Mouse (Mus musculus): ENCODE data around the gene Ngfr.

Gene Ngfr

DNA sequence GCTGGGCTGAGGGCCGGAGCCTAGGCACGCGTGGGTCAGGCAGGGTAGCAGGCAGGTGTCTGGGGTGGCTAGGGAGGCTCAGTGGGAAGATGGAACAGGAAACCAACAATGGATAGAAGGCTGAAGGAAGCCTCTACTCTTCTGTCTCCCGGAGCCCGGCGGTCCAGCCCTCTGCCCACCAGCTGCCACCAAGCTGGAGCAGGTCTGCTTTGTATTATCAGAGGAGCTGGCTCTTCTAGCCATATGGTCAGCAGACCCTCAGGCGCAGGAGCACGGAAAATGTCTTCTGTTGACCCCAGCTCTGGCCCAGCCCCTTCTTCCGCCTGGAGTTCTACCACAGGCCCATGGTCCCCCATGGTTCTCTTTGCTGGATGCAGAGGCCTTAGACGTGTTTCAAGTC, 22.2 kb downstream of the Ngfr start:
- DNase-seq (ENCODE audit: low spot score) = no peak

DNA sequence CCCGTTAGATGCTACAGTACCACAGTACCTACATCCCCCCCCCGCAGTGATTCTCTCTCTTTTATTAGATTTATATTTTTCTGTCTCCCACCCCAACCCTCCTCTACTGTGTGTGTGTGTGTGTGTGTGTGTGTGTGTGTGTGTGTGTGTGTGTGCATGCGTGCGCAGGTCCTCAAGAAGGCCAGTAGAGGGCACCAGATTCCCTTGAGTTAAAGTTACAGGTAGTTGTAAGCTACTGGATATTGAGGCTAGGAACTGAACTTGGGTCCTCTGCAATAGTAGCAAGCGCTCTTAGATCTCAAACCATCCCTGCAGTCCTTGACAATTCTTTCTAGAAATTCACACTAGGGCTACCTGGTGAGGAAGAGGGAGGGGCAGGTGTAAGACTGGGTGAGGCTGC, 23.7 kb downstream of the Ngfr start:
- no peak for DNase-seq (ENCODE audit: low spot score)

DNA sequence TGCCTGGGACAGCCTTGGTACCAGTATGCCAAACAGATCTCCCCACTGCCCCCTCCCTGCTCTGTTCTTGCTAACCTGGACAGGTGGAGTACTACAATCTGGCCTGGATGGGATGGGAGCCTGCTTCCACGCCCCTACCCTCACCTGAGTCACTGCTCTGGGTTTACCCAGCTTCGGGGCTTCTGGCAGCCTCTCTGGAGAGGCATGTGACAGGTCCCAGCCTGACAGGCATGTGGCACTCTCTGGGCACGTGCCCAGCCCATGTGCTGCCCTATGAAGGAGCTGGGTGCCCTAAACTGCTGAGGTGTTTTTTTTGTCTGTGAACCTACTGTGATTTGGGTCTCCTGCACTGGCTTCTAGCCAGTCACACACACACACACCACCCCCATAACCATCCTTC, 26.8 kb downstream of the Ngfr start:
- DNase-seq (ENCODE audit: low spot score) = no peak

DNA sequence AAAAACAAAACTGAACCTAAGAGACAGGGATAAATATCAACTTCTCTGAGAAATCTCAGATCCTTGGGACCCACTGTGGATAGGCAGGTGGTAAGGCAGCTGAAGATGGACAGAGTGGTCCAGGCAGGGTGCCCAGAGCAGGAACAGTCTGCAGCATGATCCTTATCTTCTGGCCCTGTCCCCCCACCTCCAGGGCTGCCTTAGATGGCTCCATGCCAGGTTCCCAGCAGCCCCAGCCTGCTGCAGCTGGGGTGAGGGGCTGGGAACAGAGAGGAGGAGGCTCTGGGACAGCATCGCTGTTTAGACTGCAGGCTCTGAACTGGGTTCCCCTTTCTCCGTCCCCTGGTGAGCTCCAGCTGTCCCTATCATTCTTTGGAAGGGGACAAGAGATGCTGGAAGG, 27.8 kb downstream of the Ngfr start:
- DNase-seq (ENCODE audit: low spot score) = no peak

DNA sequence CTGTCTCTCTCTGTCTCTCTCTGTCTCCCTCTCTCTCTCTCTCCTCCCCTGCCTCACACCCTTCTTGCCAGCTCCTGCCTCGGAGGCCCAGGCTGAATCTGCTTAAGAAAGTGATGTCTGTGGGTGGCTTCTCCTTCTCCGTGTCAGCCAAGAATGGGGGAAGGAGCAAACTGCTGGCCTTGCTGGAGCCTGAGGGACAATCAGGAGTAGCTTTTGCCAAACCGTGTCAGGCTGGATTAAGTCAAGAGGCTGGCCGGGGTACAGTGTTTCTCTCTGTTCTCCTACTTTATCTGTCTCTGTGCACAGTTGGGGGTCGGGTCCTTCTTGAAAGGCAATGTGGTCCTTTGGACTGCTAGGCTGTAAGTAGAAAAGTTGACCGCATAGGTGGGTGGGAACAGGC, 29.8 kb downstream of the Ngfr start:
- DNase-seq (ENCODE audit: low spot score) = no peak

DNA sequence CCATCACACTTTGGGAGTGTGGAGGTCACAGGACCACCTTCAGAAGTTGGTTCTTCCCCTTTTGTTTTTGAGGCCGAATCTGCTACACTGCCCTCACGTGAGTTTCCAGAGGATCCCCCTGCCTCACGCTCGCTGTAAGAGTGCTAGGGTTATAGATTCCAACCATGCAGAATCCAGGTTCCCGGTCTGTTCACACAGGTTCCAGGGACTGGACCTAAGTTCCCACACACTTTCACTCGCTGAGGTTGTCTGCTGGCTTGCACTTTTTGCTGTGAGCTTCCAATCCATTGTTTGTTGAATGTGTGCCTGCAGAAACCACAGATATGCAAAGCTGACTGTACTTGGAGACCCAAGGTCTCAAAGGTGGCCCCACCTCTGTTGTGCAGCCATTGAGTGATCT, 30.5 kb downstream of the Ngfr start:
- DNase-seq (ENCODE audit: low spot score) = no peak

DNA sequence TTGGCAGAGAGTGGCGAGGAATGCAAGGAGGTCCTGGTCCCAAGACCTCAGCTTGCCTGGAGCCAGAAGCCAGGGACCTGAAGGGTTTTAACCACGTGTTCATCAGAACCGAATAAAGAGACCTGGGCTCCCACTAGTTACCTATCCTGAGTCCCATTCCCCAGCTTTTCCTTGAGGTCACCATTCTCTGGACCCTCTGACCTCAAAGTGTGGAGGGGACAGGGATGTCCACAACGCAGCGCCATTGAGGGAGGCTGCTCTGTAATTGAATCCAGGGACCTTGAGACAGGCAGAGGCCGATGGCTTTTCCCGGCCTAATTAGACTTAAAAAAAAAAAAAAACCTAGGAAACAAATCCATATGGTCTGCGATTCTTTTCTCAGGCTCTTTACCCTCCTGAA, 32.3 kb downstream of the Ngfr start:
- DNase-seq (ENCODE audit: low spot score) = no peak

DNA sequence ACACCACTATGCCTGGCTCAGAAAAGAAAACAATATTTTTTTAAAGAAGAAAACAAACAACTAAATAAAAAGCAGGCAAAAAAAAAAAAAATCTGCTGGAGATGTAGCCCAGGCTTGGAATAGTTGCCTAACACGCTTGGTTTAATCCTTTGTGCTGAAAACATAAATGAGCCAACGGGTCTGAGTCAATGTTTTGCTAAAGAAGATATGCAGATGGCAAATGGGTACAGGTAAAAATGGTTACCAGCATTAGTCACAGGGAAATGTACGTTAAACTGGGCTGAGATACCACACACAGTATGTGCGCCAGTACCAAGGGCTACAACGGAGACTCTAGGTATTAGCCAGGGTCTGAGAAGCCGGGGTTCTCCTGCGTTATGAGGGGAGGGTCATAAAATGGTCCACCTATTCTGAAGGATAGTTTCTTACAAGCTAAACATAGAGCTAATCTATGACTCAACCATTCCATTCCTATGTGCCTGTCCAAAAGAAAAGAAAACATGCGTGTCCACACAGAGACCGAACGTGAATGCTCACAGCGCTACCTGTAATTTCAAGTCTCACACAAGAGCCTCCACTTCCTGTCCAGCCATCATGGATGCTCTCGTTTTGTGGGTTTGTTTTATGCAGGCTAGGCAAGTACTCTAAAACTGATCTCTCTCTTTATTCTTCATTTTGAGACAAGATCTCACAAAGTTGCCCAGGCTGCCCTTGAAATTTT, 37.1 kb downstream of the Ngfr start:
- no peak for DNase-seq (ENCODE audit: low spot score)

DNA sequence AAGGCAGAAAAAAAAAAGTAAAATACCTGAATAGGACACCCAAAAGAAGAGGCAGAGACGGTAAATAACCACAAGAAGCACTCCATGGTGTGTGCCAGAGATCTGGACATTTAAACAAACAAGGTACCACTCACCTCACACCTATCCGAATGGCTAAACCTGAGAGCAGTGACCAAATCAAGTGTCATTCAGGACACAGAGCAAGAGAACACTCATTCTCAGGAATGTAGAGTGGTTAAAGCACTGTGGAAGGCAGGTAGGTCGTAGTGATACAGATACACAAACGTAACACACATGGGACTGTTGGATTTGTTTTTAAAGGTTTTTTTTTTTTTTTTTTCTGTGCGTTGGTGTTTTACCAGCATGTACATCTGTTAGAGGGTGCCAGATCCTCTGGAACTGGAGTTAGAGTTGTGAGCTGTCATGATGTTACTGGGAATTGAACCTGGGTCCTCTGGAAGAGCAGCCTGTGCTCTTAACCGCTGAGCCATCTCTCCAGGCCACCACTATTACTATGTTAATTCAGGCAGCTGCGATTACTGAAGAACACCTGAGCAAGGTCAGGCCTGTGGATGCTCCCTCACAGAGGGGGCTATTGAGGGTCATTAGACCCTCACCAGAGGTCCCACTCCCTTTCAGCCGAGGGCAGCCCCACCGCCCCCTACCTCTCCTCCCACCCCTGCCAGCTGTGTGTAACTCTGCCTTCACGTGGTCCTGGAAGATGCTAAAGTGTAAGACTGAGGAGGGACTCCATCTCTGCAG, 41.3 kb downstream of the Ngfr start:
- no peak for DNase-seq (ENCODE audit: low spot score)

DNA sequence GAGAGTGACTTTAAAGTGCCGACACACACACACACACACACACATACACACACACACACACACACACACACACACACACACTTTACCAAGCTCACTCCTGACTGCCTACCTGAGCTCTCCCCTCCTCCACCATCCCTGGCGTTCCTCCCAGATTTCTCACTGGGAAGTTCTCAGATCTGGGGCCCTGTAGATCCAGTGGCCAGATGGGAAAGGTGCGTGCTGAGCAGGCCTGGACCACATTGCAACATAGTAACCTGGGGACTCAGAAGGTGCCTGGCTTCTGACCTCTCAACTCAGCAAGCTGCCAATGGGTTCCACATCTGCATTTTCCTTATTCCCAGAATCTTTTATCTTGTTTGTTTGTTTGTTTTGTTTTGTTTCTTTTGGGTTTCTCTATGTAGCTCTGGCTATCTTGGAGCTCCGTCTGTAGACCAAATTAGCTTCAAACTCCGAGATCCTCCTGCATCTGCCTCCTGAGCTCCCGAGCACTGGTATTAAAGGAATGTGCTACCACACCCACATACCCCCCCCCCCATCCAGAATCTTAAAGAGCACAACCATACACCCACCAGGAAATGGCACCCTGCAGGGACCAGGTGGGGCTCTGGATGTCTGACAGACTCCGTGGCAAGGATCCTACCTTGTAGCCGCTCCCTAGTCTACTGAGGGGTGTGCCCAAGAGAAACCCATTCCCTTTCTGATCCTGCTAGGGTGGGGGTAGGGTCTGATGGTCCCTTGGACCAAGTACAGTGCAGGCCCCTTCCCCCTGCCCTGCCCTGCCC, 42.8 kb downstream of the Ngfr start:
- DNase-seq (ENCODE audit: low spot score) = no peak

DNA sequence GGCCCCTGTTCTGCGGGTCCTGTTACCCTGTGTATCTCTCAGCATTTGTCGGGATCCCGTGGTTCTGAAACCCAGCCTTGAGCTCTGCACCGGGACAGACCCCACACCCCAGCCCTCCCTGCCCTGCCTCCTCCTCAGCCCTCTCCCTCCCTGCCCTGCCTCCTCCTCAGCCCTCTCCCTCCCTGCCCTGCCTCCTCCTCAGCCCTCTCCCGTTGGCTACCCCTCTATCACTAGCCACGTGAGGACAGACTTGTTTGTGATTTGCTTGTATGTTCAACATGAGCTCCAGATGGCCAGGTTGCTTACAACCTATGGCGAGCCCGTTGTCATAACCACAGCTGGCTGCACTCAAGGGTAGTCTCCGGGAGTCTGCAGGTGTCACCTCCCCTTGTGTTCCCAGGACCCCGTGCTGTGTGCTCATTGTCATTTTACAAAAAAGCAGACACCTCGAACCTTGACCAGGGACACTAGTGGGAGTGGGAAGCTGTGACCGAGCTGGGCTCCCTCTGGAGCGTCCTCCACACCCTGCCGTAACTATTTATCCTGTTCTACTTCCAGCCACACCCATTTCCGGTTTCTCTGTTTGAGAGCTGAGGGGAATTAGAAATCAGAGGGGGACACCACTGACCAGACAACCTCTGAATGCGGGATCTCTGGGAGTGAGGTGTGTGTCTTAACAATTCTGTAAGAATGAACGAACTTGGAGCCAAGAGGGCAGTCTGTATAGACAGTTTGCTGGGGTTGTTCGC, 46.7 kb downstream of the Ngfr start:
- DNase-seq (ENCODE audit: low spot score) = no peak

DNA sequence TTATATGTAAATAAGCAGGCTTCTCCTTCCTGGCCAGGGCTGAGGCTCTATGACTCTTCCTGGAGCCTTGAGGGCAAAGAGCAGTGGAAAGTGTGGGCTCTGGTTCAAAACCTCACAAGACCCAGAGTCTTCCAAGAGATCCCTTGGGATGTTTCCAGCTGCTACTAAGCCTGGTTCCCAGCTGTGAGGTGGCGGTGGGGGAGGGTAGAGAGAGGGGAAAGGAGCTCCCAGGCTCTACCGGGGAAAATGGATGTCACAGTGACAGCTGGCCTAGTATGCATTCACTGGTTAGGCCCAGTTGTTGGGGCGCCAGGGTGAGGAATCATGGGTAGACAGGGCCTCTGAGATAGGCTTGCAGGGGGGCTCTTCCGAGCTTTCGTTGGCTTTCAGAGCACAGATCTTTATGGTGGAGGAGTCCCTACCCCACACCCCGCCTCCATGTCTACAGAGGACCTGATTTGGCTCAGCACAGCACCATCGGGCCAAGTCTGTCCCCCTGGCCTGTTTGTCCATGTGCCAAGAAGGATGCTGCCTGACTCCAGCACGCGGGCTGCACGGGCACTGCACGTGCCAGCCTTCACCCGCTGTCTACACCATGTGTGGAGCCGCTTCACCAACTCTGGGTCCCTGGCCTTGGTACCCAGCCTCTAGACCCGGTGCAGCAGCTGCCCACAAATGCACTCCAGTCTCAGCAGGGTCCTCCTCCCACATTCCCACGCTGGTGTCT, 49.0 kb downstream of the Ngfr start:
- DNase-seq (ENCODE audit: low spot score) = no peak

DNA sequence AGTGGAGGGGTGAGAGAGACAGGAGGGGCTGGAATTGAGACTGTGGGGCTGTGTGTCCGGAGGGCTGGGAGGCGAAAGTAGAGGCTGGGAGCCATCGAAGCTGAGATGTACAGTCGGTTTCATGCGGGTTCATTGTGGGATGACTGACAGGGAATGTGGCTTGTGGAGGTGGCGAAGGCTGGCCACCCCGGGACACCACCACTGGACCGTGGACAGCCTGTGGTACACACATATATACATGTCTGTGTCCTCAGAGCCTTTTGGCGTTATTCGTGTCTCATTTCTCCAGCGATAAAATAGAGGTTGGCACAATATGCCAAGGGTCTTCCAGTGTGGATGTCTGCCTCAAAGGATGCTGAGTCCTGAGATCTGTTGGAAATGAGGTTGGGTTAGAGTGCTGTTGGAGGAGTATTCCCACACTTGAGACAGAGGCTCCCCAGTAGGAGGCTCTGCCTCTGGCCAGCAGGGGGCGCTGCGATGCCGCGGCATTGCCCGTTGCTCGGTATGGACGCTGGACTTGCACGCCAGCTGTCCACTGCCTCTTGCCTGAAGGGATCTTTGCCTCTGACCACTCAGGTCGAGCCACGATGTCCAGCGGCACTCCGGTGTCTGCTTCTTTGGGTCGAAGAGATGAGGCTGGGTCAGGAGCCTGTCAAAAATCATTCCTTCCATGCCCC, 53.9 kb downstream of the Ngfr start:
- peak; percentile 50 for DNase-seq (ENCODE audit: low spot score)

DNA sequence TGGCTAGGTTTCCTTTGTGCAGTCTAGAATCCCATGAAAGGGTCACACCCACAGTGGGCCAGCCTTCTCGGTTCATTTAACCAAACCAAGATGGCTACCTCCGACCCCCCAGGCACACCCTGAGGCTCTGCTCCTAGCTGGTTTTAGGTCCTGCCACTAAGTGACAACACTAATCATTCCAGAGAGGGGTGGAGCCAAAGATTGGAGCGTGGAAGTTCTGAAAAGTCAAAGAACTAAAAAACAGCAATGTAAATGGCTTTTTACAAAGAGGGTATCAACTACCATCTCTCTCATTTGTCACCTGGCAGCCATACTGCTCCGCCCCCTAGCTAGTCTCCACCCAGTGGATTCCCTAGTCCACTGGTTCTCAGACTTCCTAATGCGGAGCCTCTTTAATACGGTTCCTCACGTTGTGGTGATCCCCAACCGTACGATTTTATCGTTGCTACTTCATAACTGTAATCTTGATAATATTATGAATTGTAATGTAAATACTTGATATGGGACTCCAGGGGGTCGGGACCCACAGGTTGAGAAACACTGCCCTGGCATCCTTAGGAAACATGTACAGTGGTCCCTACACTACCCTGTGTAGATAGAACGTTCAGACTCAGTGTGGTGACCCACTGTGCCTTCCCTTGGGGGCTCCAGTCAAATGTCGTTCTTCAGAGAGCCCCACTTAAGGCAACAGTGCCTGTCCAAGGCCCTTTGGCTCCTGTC, 55.0 kb downstream of the Ngfr start:
- DNase-seq (ENCODE audit: low spot score) = no peak

DNA sequence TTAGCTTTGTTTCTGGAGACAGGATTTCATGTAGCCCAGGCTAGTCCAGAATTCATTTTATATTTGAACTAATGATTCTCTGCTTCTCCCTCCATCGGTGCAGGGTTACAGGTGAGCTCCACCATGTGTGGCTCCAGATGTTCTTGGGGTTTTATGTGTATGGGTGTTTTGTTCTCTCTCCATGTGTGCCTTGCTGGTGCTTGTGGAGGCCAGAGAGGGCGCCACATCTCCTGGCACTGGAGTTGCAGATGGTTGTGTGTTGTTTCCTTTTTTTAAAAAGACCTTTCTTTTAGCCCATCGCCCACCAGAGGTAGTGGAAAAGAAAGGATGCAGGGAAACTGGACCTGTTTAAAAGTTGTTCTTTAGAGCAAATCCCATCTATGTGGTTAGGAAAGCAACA, 59.3 kb downstream of the Ngfr start:
- DNase-seq (ENCODE audit: low spot score) = no peak

DNA sequence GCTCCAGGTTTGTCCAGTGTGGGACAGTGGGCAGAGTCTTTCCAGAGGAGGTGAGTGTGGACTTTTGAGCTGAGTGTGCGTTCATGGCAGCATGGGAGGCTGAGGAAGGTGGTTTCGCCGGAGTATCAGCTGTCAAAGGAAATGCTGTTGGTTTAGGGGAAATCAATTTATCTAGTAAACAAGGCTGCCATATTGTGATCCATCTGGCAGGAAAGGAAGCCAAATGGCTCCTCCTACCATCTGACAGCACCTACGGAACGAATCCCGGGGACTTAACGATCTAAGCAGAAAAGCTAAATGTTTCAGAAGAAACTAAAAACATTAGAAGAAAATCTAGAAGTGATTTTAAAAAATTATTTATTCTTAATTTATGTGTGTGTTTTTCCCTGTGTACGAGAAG, 60.2 kb downstream of the Ngfr start:
- DNase-seq (ENCODE audit: low spot score) = no peak

DNA sequence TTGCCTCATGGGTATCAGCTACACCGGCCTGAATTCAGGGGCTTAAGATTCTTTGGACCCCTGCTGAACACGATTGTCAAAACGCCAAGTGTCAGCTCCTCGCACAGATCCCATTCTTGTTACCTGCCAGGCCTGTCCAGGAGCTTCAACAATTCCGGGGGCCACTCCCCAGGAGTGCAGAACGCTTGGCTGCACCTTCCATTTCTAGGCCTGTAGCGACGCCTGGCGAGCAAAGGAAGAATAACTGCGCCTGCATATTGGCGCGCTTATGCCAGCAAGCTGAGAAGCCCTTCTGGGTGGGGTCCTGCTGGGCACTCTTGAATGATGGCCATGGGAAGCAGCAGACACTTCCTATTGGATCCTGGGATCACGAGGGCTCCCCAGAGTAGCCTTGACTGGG, 66.0 kb downstream of the Ngfr start:
- peak; percentile 46 for DNase-seq (ENCODE audit: low spot score)

DNA sequence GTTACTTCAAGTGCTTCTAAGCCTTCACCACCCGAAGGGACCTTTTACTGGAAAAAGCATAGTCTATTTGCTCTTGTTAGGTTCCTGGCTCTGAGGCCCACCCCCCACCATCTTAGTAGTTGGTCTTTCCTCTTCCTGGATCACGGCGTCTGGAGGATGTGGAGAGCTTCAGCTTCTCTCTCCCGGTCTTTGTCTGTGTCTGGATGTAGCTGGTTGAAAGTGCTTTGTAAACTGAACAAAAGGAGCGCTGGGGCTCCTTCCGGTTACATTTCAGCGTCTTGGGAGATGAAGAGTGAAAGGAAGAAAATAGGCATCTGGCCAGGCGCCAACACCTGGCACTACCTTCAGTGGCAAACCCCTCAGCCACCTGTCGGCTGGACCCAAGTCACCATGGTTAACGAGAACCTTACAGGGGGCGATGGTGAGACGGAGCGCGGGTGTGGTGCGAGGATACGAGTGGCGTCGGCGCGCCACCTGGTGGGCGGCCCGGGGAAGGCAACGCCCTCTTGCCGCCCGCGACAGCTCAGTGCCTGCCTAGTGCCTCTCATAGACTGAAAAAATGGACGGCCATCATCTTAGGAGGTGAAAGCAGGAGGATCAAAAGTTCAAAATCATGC, 67.0 kb downstream of the Ngfr start:
- DNase-seq (ENCODE audit: low spot score) = peak; percentile 74

DNA sequence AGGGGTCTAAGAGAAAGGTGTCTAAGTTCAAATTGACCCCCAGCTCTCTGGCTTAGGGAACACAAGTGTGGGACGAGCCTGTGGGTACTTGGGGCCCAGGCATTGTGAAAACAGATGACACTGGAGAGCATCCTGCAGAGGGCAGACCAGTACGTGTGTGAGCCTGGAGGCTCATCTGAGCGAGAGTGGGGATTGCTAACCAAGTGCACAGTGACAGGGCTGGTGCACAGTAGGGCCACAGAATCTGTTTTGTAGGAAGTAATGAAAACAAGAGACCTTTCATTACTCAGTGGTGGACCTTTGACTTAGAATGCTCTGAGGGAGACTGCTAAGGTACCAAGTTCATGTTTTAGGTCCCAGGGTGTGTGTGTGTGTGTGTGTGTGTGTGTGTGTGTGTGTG, 67.5 kb downstream of the Ngfr start:
- DNase-seq (ENCODE audit: low spot score) = no peak

DNA sequence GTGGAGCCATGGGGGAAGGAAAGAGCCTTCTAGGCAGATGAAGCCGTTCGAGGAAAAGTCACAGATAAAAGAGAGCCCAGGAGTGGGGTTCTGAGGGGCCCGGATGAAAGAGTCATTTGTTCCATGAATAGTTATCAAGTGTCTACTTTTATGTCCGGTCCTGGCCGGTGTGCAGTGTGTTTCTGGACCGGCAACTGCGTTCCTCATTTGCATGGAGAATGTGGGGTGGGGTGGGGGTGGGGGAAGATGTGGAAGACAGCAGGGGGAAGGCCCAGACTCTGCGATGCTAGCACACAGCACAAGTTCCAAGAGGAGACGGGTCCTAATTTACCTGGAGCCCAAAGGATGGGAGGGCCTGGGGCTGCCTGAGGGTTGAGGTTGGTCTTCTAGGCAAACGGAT, 68.2 kb downstream of the Ngfr start:
- no peak for DNase-seq (ENCODE audit: low spot score)

Measured in spleen, adult 12 weeks (tissue).